In genomic region chr5:117166811-117167365, GRCm38 (mm10) we compare ENCODE assay signal across 22 mouse cellular contexts. TPM values are rescaled to one million over a fixed set of nuclear protein-coding genes. Genes with fewer than 3 reads are reported as not detected.
A peak's percentile ranks its signal among the peaks of the same experiment; 100 is the strongest.
DNase-seq lines count a peak whose midpoint lies in the region; ATAC-seq and TF ChIP-seq lines count a peak whose summit lies in the region.
"Had no signal": no experiment of that assay in that cellular context is flagged by ENCODE, and none has a peak within 500 bp of the region (broad histone marks: within the 10 kb centered on the region; RNA-seq: fewer than 3 reads in every experiment).

No protein-coding gene starts in this region.

- TF ChIP-seq CTCF in kidney, adult 2 months (conservative IDR thresholded peaks at IDR 0.05; ENCODE audit: insufficient read depth, insufficient read length, low read depth, low read length), result no peak

- 70% methylated on average over 11 of the region's 11 CpGs for WGBS in kidney, adult 2 months
- WGBS in kidney, embryonic 16.5 days, result 75% methylated on average over 11 of the region's 11 CpGs
- WGBS in limb, embryonic 10.5 days, result 88% methylated on average over 11 of the region's 11 CpGs

- peak; percentile 18 for DNase-seq in kidney, adult 2 months
- peak; percentile 92 to 97 for DNase-seq in cerebellum, adult 18-20 months
- peak; percentile 91 to 95 for DNase-seq in cerebellum, postnatal 14 days
- peak; percentile 78 for DNase-seq in gastrocnemius, postnatal 25 days
- no peak for DNase-seq in limb, embryonic 10.5 days (ENCODE audit: low spot score)
- DNase-seq: B cell, adult 2 months; heart, postnatal 10 days; liver, postnatal 0 days; lung, postnatal 10 days; midbrain, embryonic 14.5 days; right cerebral cortex, postnatal 25 days; thymus, postnatal 14 days had no signal

- no peaks in the 10 kb centered on the region for H3K4me1 ChIP-seq in kidney, adult 2 months (ENCODE audit: control insufficient read depth, insufficient read depth, low read length)
- peaks cover 14% of the 10 kb centered on the region for H3K4me1 ChIP-seq in kidney, embryonic 16.5 days (ENCODE audit: insufficient read depth, low read length)
- H3K4me1 ChIP-seq in limb, embryonic 10.5 days, result peaks cover 13% of the 10 kb centered on the region
- H3K4me1 ChIP-seq: embryonic facial prominence, embryonic 15.5 days; limb, embryonic 15.5 days; neural tube, embryonic 13.5 days had no signal

- H3K4me3 ChIP-seq in kidney, adult 2 months (ENCODE audit: insufficient read depth, low read depth, low read length), result no peak overlapping the region
- H3K4me3 ChIP-seq in kidney, embryonic 16.5 days (ENCODE audit: low read length), result no peak overlapping the region
- H3K4me3 ChIP-seq in limb, embryonic 10.5 days, result no peak overlapping the region
- H3K4me3 ChIP-seq: embryonic facial prominence, embryonic 15.5 days; heart, embryonic 10.5 days; kidney, embryonic 15.5 days; limb, embryonic 15.5 days; megakaryocyte, embryonic 14.5 days; neural tube, embryonic 13.5 days had no signal

- no peaks in the 10 kb centered on the region for H3K36me3 ChIP-seq in kidney, adult 2 months (ENCODE audit: control insufficient read depth, insufficient read depth, low read length)
- no peaks in the 10 kb centered on the region for H3K36me3 ChIP-seq in kidney, embryonic 16.5 days (ENCODE audit: insufficient read depth, low read length)
- H3K36me3 ChIP-seq in limb, embryonic 10.5 days, result no peaks in the 10 kb centered on the region
- H3K36me3 ChIP-seq: embryonic facial prominence, embryonic 15.5 days; kidney, embryonic 15.5 days; neural tube, embryonic 13.5 days had no signal

- no peak overlapping the region for H3K9ac ChIP-seq in kidney, embryonic 16.5 days (replicated peaks; ENCODE audit: low read length)
- H3K9ac ChIP-seq: embryonic facial prominence, embryonic 15.5 days; kidney, embryonic 15.5 days; limb, embryonic 15.5 days; liver, postnatal 0 days; neural tube, embryonic 13.5 days had no signal

- no peak overlapping the region for H3K27ac ChIP-seq in kidney, adult 2 months (ENCODE audit: insufficient read depth, low read depth, low read length)
- H3K27ac ChIP-seq in kidney, embryonic 16.5 days (ENCODE audit: low read length), result no peak overlapping the region
- H3K27ac ChIP-seq in limb, embryonic 10.5 days, result no peak overlapping the region
- H3K27ac ChIP-seq: embryonic facial prominence, embryonic 15.5 days; heart, embryonic 10.5 days; kidney, embryonic 15.5 days; limb, embryonic 15.5 days; neural tube, embryonic 13.5 days had no signal

- H3K27me3 ChIP-seq in kidney, adult 2 months (replicated peaks; ENCODE audit: control insufficient read depth, insufficient read depth, low read length), result no peaks in the 10 kb centered on the region
- H3K27me3 ChIP-seq in kidney, embryonic 16.5 days (ENCODE audit: insufficient read depth, low read length), result no peaks in the 10 kb centered on the region
- H3K27me3 ChIP-seq in limb, embryonic 10.5 days (ENCODE audit: low read depth, poor library complexity, severe bottlenecking), result no peaks in the 10 kb centered on the region
- H3K27me3 ChIP-seq: embryonic facial prominence, embryonic 15.5 days; kidney, embryonic 15.5 days; limb, embryonic 15.5 days; megakaryocyte, embryonic 14.5 days; neural tube, embryonic 13.5 days had no signal

- H3K9me3 ChIP-seq in kidney, embryonic 16.5 days (ENCODE audit: low read length), result no peaks in the 10 kb centered on the region
- no peaks in the 10 kb centered on the region for H3K9me3 ChIP-seq in limb, embryonic 10.5 days (replicated peaks)
- H3K9me3 ChIP-seq: embryonic facial prominence, embryonic 15.5 days; heart, embryonic 10.5 days; kidney, embryonic 15.5 days; limb, embryonic 15.5 days; megakaryocyte, embryonic 14.5 days; neural tube, embryonic 13.5 days had no signal

- no peak for ATAC-seq in kidney, embryonic 16.5 days (ENCODE audit: low FRiP score, low TSS enrichment)
- ATAC-seq in inflammation-experienced regulatory T-cells, adult 6 months, result no peak
- ATAC-seq in megakaryocyte progenitor cell, adult 5-6 weeks (replicated peaks; ENCODE audit: poor library complexity), result no peak
- ATAC-seq: forebrain, embryonic 16.5 days; liver, postnatal 0 days had no signal

- H3K4me2 ChIP-seq in kidney, embryonic 16.5 days (replicated peaks; ENCODE audit: low read depth, low read length), result no peak overlapping the region
- H3K4me2 ChIP-seq: embryonic facial prominence, embryonic 15.5 days; kidney, embryonic 15.5 days; limb, embryonic 15.5 days; neural tube, embryonic 13.5 days had no signal

- no peak for TF ChIP-seq POLR2A in kidney, adult 2 months (IDR thresholded peaks at IDR 0.05; ENCODE audit: low read depth, low read length)

RNA-seq across cellular contexts. Expression of gene Taok3, which starts 47.0 kb away (rescaled TPM):
- 11.1 and 11.3 TPM in 2 replicates for polyA plus RNA-seq in kidney, adult 2 months (2012; rRNA removed)
- polyA plus RNA-seq in kidney, embryonic 16.5 days (2015; fragmentation: Nextera tagmentation; extraction: Ambion mirVana), result 18.8 and 20.1 TPM in 2 replicates
- total RNA-seq in gastrocnemius, postnatal 25 days (2021), result 1 to 10 TPM; 4.4 to 5.8 TPM
- 100 to 1,000 TPM; 115 to 147 (median 144) TPM for polyA plus RNA-seq in inflammation-experienced regulatory T-cells, adult 6 months (2017; shearing (Covaris generic))
- polyA plus RNA-seq in limb, embryonic 10.5 days (2016; fragmentation: Nextera tagmentation; extraction: Ambion mirVana), result 5.5 and 6.2 TPM in 2 replicates
- 62.9 and 66.8 TPM in 2 replicates for total RNA-seq in megakaryocyte progenitor cell, adult 5-6 weeks (2015)
- 43.6 and 57.8 TPM in 2 replicates for total RNA-seq in megakaryocyte progenitor cell, adult 5-6 weeks (2017)

RNA-seq across cellular contexts. Expression of gene Suds3, which starts 51.0 kb away (rescaled TPM):
- 84.9 and 85.8 TPM in 2 replicates for polyA plus RNA-seq in kidney, adult 2 months (2012; rRNA removed)
- 68.9 and 73.7 TPM in 2 replicates for polyA plus RNA-seq in kidney, embryonic 16.5 days (2015; fragmentation: Nextera tagmentation; extraction: Ambion mirVana)
- total RNA-seq in gastrocnemius, postnatal 25 days (2021), result 10 to 100 TPM; 72.6 to 81.8 TPM
- polyA plus RNA-seq in inflammation-experienced regulatory T-cells, adult 6 months (2017; shearing (Covaris generic)), result 10 to 100 TPM in 2 of 3 experiments, 1 to 10 TPM in 1; 8.8 to 14.4 (median 11.7) TPM
- 76.9 and 80.9 TPM in 2 replicates for polyA plus RNA-seq in limb, embryonic 10.5 days (2016; fragmentation: Nextera tagmentation; extraction: Ambion mirVana)
- total RNA-seq in megakaryocyte progenitor cell, adult 5-6 weeks (2015), result 20.0 and 23.2 TPM in 2 replicates
- 106 and 114 TPM in 2 replicates for total RNA-seq in megakaryocyte progenitor cell, adult 5-6 weeks (2017)
